Mouse (Mus musculus) hindbrain, embryonic 10.5 days (tissue): ENCODE measurements around the gene Dhrs7. TPM values are rescaled to one million over a fixed set of nuclear protein-coding genes. Genes with fewer than 3 reads are reported as not detected.

Source experiments
- DNase-seq: peaks from one replicate; pipeline ENCODE4 v3.0.0-alpha.2; 2017; ENCODE audit warnings: low spot score
- H3K27ac ChIP-seq: fragments of 300-500 bp; sonication (generic); 2 replicates; pipeline ENCODE4 v1.5.1; 2016; ENCODE audit warnings: mild to moderate bottlenecking, moderate library complexity
- H3K27me3 ChIP-seq: fragments of 300-500 bp; sonication (generic); 2 replicates; pipeline ENCODE4 v1.6.1; 2016; ENCODE audit warnings: mild to moderate bottlenecking; ENCODE audit not compliant: poor library complexity, insufficient read depth, severe bottlenecking
- H3K36me3 ChIP-seq: fragments of 300-500 bp; sonication (generic); 2 replicates; pipeline ENCODE4 v1.6.1; 2016; ENCODE audit warnings: mild to moderate bottlenecking, moderate library complexity
- H3K4me1 ChIP-seq: fragments of 300-500 bp; sonication (generic); replicated peaks from 2 replicates; pipeline ENCODE4 v1.6.1; 2016; ENCODE audit warnings: mild to moderate bottlenecking
- H3K4me3 ChIP-seq: fragments of 300-500 bp; sonication (generic); 2 replicates; pipeline ENCODE4 v1.5.1; 2016; ENCODE audit warnings: mild to moderate bottlenecking, moderate library complexity
- H3K9me3 ChIP-seq: fragments of 300-500 bp; sonication (generic); 2 replicates; pipeline ENCODE4 v1.6.1; 2016; ENCODE audit warnings: mild to moderate bottlenecking, moderate library complexity
- WGBS: fragments of 180-500 bp; shearing (Covaris S2); methylation state at CpG from one replicate; pipeline ENCODE4 v1.1.7; 2016; 5-methylcytosine and 5-hydroxymethylcytosine counted together
- polyA plus RNA-seq: library from polyadenylated mRNA; unstranded; fragments of >200 nt; fragmentation: Nextera tagmentation; extraction: Ambion mirVana; gene quantifications from 2 replicates; pipeline ENCODE4 v1.2.1, GENCODE M21; 2016

The Dhrs7 gene
- polyA plus RNA-seq, 1 experiment from 2014 or later = 7.5 TPM

GRCm38 (mm10) chr12:72679635-72680034 lies 14.9 kb upstream of the Dhrs7 start:
- no peaks in the 10 kb centered on the region for H3K36me3 ChIP-seq
- H3K27me3 ChIP-seq = no peaks in the 10 kb centered on the region
- no peak for DNase-seq
- no peak overlapping the region for H3K4me3 ChIP-seq
- no peaks in the 10 kb centered on the region for H3K9me3 ChIP-seq
- H3K27ac ChIP-seq = no peak overlapping the region
- no peaks in the 10 kb centered on the region for H3K4me1 ChIP-seq
- 77% methylated on average over 3 of the region's 3 CpGs for WGBS

GRCm38 (mm10) chr12:72674820-72675219 lies 10.1 kb upstream of the Dhrs7 start:
- 0 out of 2 replicates have a peak, but pooled peaks cover under 1% of the 10 kb centered on the region for H3K9me3 ChIP-seq
- no peaks in the 10 kb centered on the region for H3K36me3 ChIP-seq
- no peak for DNase-seq
- no peak overlapping the region for H3K27ac ChIP-seq
- 64% methylated on average over 2 of the region's 2 CpGs for WGBS
- H3K4me3 ChIP-seq = no peak overlapping the region
- no peaks in the 10 kb centered on the region for H3K4me1 ChIP-seq
- H3K27me3 ChIP-seq = no peaks in the 10 kb centered on the region

GRCm38 (mm10) chr12:72674079-72674797 lies 9.5 kb upstream of the Dhrs7 start:
- Histone ChIP-seq H3K27ac (no peak overlapping the region), H3K4me1 (no peaks in the 10 kb centered on the region), H3K36me3 (no peaks in the 10 kb centered on the region), H3K27me3 (no peaks in the 10 kb centered on the region), H3K9me3 (0 out of 2 replicates have a peak, but pooled peaks cover 4% of the 10 kb centered on the region), H3K4me3 (no peak overlapping the region)
- 83% methylated on average over 7 of the region's 7 CpGs for WGBS
- no peak for DNase-seq

GRCm38 (mm10) chr12:72671516-72672135 lies 6.9 kb upstream of the Dhrs7 start:
- no peaks in the 10 kb centered on the region for H3K27me3 ChIP-seq
- WGBS = 92% methylated on average over 6 of the region's 6 CpGs
- no peak overlapping the region for H3K4me3 ChIP-seq
- H3K4me1 ChIP-seq = 0 out of 2 replicates have a peak, but pooled peaks cover 8% of the 10 kb centered on the region
- H3K27ac ChIP-seq = no peak overlapping the region
- H3K36me3 ChIP-seq = no peaks in the 10 kb centered on the region
- H3K9me3 ChIP-seq = 0 out of 2 replicates have a peak, but pooled peaks cover 4% of the 10 kb centered on the region
- no peak for DNase-seq

GRCm38 (mm10) chr12:72670921-72671320 lies 6.2 kb upstream of the Dhrs7 start:
- Histone ChIP-seq H3K27me3 (no peaks in the 10 kb centered on the region), H3K4me1 (0 out of 2 replicates have a peak, but pooled peaks cover 8% of the 10 kb centered on the region), H3K36me3 (no peaks in the 10 kb centered on the region), H3K9me3 (0 out of 2 replicates have a peak, but pooled peaks cover 4% of the 10 kb centered on the region), H3K4me3 (no peak overlapping the region), H3K27ac (no peak overlapping the region)
- 93% methylated on average over 8 of the region's 8 CpGs for WGBS
- no peak for DNase-seq

- Histone ChIP-seq H3K4me1 (peaks cover 27% of the 10 kb centered on the region), H3K4me3 (no peak overlapping the region), H3K27ac (no peak overlapping the region), H3K36me3 (no peaks in the 10 kb centered on the region), H3K27me3 (peaks cover 11% of the 10 kb centered on the region), H3K9me3 (0 out of 2 replicates have a peak, but pooled peaks cover 4% of the 10 kb centered on the region)
- WGBS = 64% methylated on average over 10 of the region's 10 CpGs
- no peak for DNase-seq
Observed at GRCm38 (mm10) chr12:72667868-72668469, 3.3 kb upstream of the Dhrs7 start.

- H3K27ac ChIP-seq = no peak overlapping the region
- H3K4me3 ChIP-seq = no peak overlapping the region
- H3K4me1 ChIP-seq = peaks cover 27% of the 10 kb centered on the region
- peaks cover 12% of the 10 kb centered on the region for H3K27me3 ChIP-seq
- 85% methylated on average over 5 of the region's 5 CpGs for WGBS
- DNase-seq = no peak
- no peaks in the 10 kb centered on the region for H3K36me3 ChIP-seq
- H3K9me3 ChIP-seq = 0 out of 2 replicates have a peak, but pooled peaks cover 4% of the 10 kb centered on the region
Observed at GRCm38 (mm10) chr12:72666015-72666414, 1.3 kb upstream of the Dhrs7 start.

- Histone ChIP-seq H3K27me3 (peaks cover 12% of the 10 kb centered on the region), H3K4me1 (peaks cover 27% of the 10 kb centered on the region), H3K36me3 (no peaks in the 10 kb centered on the region), H3K9me3 (no peaks in the 10 kb centered on the region), H3K27ac (peak overlapping the region; percentile 86), H3K4me3 (peak overlapping the region; percentile 62)
- WGBS = 13% methylated on average over 28 of the region's 28 CpGs
- DNase-seq = peak; percentile 15
Observed at GRCm38 (mm10) chr12:72664020-72664734, 532 bp downstream of the Dhrs7 start.

GRCm38 (mm10) chr12:72655775-72656174 lies 8.9 kb downstream of the Dhrs7 start:
- DNase-seq = no peak
- no peaks in the 10 kb centered on the region for H3K27me3 ChIP-seq
- no peak overlapping the region for H3K27ac ChIP-seq
- no peaks in the 10 kb centered on the region for H3K4me1 ChIP-seq
- WGBS = 93% methylated on average over 16 of the region's 16 CpGs
- H3K9me3 ChIP-seq = no peaks in the 10 kb centered on the region
- H3K36me3 ChIP-seq = no peaks in the 10 kb centered on the region
- H3K4me3 ChIP-seq = no peak overlapping the region

GRCm38 (mm10) chr12:72654698-72655097 lies 10.0 kb downstream of the Dhrs7 start:
- WGBS = 19% methylated on average over 4 of the region's 4 CpGs

GRCm38 (mm10) chr12:72649611-72650330 lies 14.9 kb downstream of the Dhrs7 start, which contains the start of gene Gm4756:
TSS of gene Gm4756 (minus strand) at chr12:72649661.
- Histone ChIP-seq H3K4me3 (no peak within 1 kb of the TSS), H3K36me3 (no peaks in the 10 kb centered on the region), H3K4me1 (no peaks in the 10 kb centered on the region), H3K9me3 (no peaks in the 10 kb centered on the region), H3K27me3 (no peaks in the 10 kb centered on the region), H3K27ac (no peak within 1 kb of the TSS)
- no peak for DNase-seq
- 85% methylated on average over 11 of the region's 11 CpGs for WGBS

More at GRCm38 (mm10) chr12:72654698-72655097, 10.0 kb downstream of the Dhrs7 start:
- DNase-seq = peak; percentile 66
- no peaks in the 10 kb centered on the region for H3K4me1 ChIP-seq
- no peaks in the 10 kb centered on the region for H3K9me3 ChIP-seq
- H3K4me3 ChIP-seq = no peak overlapping the region
- H3K36me3 ChIP-seq = no peaks in the 10 kb centered on the region
- H3K27me3 ChIP-seq = no peaks in the 10 kb centered on the region
- no peak overlapping the region for H3K27ac ChIP-seq

- no peak for DNase-seq
- 94% methylated on average over 14 of the region's 14 CpGs for WGBS
- H3K9me3 ChIP-seq = 0 out of 2 replicates have a peak, but pooled peaks cover 2% of the 10 kb centered on the region
- no peaks in the 10 kb centered on the region for H3K27me3 ChIP-seq
- no peak overlapping the region for H3K27ac ChIP-seq
- no peak overlapping the region for H3K4me3 ChIP-seq
- no peaks in the 10 kb centered on the region for H3K4me1 ChIP-seq
- no peaks in the 10 kb centered on the region for H3K36me3 ChIP-seq
Observed at GRCm38 (mm10) chr12:72648921-72649320, 15.8 kb downstream of the Dhrs7 start.
